ENCODE assay signal across 7 mouse cellular contexts in the genomic region with DNA sequence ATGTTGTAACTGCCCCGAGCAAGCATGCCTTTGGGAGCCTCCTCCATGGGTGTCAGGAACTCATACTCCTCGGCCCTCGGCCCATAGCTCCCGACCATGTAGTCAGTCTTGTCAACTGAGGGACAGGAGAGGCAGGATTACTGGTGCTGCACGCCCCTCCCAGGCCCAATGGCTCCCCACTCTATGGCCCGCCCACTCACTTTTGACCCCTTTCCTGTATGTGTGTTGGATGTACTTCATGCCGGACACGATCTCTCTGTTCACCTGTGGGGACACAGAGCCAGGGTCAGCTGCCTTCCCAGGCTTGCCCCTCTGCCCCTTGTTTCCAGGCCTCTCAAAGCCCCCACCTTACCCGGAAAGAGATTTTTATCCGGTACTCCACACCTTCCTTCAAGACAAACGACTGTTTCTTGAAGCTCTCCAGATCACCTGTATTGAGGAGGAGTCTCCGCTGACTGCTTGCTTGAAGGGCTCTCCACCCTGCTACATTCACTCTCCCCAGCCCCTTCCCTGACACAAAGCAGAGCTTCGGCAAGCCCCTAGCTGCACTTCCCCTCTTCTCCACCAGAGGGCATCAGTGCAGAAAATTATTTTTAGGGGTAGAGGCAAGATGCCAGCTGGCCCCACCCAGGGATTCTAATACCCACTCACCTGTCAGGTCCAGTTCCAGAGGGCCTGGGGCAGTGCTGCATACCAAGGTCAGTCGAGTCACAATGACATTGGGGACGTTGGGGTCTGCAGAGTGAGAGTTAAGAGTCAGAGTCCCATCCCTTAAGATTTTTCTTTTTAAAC. TPM values are rescaled to one million over a fixed set of nuclear protein-coding genes. Genes with fewer than 3 reads are reported as not detected.
A peak's percentile ranks its signal among the peaks of the same experiment; 100 is the strongest.
DNase-seq lines count a peak whose midpoint lies in the region; ATAC-seq lines count a peak whose summit lies in the region.

No protein-coding gene starts in this region.

- H3K9ac ChIP-seq in hindbrain, embryonic 15.5 days, result peak overlapping the region; percentile 97

- H3K4me1 ChIP-seq in hindbrain, embryonic 15.5 days (replicated peaks), result peaks cover 37% of the 10 kb centered on the region

- H3K4me2 ChIP-seq in hindbrain, embryonic 15.5 days, result peak overlapping the region; percentile 84

- WGBS in hindbrain, embryonic 15.5 days, result 68% methylated on average over 15 of the region's 15 CpGs

- intact Hi-C loops in left cerebral cortex, postnatal 36 days (cut with DNase I), result loop anchor here (10.0 kb wide), 1 partner anchor 95 kb away; the partner anchor contains the start of gene Mrpl12

- no peaks in the 10 kb centered on the region for H3K27me3 ChIP-seq in hindbrain, embryonic 15.5 days

- peak overlapping the region; percentile 76 for H3K4me3 ChIP-seq in hindbrain, embryonic 15.5 days

- H3K36me3 ChIP-seq in hindbrain, embryonic 15.5 days, result peaks cover 24% of the 10 kb centered on the region

- no peak for ATAC-seq in hindbrain, embryonic 15.5 days (ENCODE audit: low FRiP score, low read depth)

- H3K27ac ChIP-seq in hindbrain, embryonic 15.5 days (replicated peaks), result 0 out of 2 replicates have a peak overlapping the region, but pooled peaks have one; percentile 96

- no peaks in the 10 kb centered on the region for H3K9me3 ChIP-seq in hindbrain, embryonic 15.5 days

- DNase-seq in adipocyte (ENCODE audit: low spot score), result peak; percentile 66
- peak; percentile 76 for DNase-seq in cerebellum, adult 9-11 months
- peak; percentile 63 to 64 for DNase-seq in frontal cortex, postnatal 25 days (ENCODE audit: low spot score in 2 of 2)
- DNase-seq in left cerebral cortex, postnatal 36 days (ENCODE audit: low spot score in 2 of 2), result peak; percentile 57 to 66
- peak; percentile 86 for DNase-seq in mesoderm, embryonic 11.5 days (ENCODE audit: low read depth, low spot score)
- DNase-seq in spleen, adult 12 weeks (ENCODE audit: low spot score), result peak; percentile 73

RNA-seq across cellular contexts. Expression of gene Arhgdia, which starts 1.9 kb away (rescaled TPM):
- 492 and 533 TPM in 2 replicates for polyA plus RNA-seq in hindbrain, embryonic 15.5 days (2015; fragmentation: Nextera tagmentation; extraction: Ambion mirVana)
- total RNA-seq in left cerebral cortex, postnatal 36 days (2021), result 100 to 1,000 TPM; 304 to 344 TPM

RNA-seq across cellular contexts. Expression of gene P4hb, which starts 6.5 kb away (rescaled TPM):
- polyA plus RNA-seq in hindbrain, embryonic 15.5 days (2015; fragmentation: Nextera tagmentation; extraction: Ambion mirVana), result 263 and 274 TPM in 2 replicates
- total RNA-seq in left cerebral cortex, postnatal 36 days (2021), result 100 to 1,000 TPM; 122 to 126 TPM

RNA-seq across cellular contexts. Expression of gene Alyref, which starts 18.7 kb away (rescaled TPM):
- 247 and 251 TPM in 2 replicates for polyA plus RNA-seq in hindbrain, embryonic 15.5 days (2015; fragmentation: Nextera tagmentation; extraction: Ambion mirVana)
- total RNA-seq in left cerebral cortex, postnatal 36 days (2021), result 10 to 100 TPM; 59.7 to 67.5 TPM

RNA-seq across cellular contexts. Expression of gene Anapc11, which starts 18.7 kb away (rescaled TPM):
- 200 and 215 TPM in 2 replicates for polyA plus RNA-seq in hindbrain, embryonic 15.5 days (2015; fragmentation: Nextera tagmentation; extraction: Ambion mirVana)
- 10 to 100 TPM; 91.4 to 99.7 TPM for total RNA-seq in left cerebral cortex, postnatal 36 days (2021)

RNA-seq across cellular contexts. Expression of gene Ppp1r27, which starts 28.6 kb away (rescaled TPM):
- not detected in 2 replicates for polyA plus RNA-seq in hindbrain, embryonic 15.5 days (2015; fragmentation: Nextera tagmentation; extraction: Ambion mirVana)
- total RNA-seq in left cerebral cortex, postnatal 36 days (2021), result not detected
